In the genomic region with DNA sequence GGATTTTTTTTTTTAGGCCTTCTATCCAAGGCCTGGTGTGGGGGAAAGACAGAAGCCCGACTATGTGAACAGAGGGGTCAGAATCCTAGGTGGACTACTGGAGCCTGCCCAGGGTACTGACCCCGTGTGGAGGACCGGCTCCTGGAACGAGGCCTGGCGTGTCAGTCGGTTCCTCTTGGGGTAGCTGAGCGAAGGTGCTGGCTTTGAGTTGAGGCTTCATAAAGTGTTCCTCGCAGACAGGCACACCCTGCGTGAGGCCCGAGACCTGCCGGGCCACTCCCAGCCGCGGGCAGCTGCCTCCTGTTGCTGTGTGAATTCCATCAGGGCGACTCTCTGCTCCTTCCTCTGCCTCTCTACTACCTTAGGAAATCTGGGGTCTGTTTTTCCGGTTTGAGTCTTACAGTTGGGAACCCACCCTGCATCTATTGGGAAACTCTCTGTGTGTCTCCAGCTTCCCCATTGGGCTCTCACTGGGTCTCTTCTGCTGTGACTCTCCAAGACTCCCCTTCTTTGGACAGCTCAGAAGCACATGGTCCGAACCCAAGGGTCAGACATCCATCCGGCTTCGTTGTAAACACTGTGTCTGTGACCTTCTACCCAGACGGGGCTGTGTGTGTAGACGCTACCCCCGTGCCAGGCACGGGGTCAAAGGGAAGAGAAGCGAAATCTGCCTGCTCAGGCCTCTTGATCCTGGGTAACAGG, we compare ENCODE assay signal across 1 mouse cellular context.
TF ChIP-seq lines count a peak whose summit lies in the region.

No protein-coding gene starts in this region.

TF ChIP-seq in CH12.LX, 34 proteins besides CTCF, POLR2A, EP300 and RAD21 (continued from another document):
- TF ChIP-seq E2F4 (IDR thresholded peaks at IDR 0.05; ENCODE audit: insufficient replicate concordance, low read depth, low read length) (no peak), MAFK (IDR thresholded peaks at IDR 0.05; ENCODE audit: insufficient replicate concordance, low read length) (no peak), HCFC1 (IDR thresholded peaks at IDR 0.05; ENCODE audit: low read depth, low read length) (no peak), USF1 (IDR thresholded peaks at IDR 0.05; ENCODE audit: low read depth, low read length) (no peak)
